Mouse (Mus musculus): ENCODE measurements at regions not wholly inside any gene's neighbourhood (a gene's known extent, or its start where the extent isn't known, plus 50 kb on each side); places are given as distances from the start of the nearest gene placed in this dataset.

GRCm38 (mm10) chr17:45865944-45866343, 132.3 kb upstream of the 1600014C23Rik start:
- no peak for DNase-seq

- DNase-seq = no peak
These were observed 130.0 kb upstream of the 1600014C23Rik start for GRCm38 (mm10) chr17:45863471-45864205.

DNA sequence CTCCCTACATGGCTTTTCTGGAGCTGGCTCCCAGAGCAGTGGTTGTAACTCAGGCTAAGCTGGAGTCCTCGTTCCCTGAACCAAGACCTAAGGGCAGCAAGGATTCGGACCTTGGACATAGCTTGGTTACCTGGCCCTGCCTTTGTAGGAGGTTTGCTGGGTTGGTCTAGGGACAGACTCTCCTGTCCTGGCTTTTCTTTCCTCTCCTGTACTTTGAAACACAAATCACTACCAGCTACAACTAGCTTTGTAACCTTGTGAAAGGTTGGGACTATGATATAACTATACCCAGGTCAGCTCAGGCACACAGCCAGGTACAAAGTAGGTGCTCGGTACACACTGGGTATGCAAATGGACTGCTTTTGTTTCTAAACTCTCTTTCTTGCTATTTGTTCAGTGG, 129.4 kb upstream of the 1600014C23Rik start:
- no peak for DNase-seq

GRCm38 (mm10) chr17:45859441-45859840, 125.8 kb upstream of the 1600014C23Rik start:
- DNase-seq = no peak

DNA sequence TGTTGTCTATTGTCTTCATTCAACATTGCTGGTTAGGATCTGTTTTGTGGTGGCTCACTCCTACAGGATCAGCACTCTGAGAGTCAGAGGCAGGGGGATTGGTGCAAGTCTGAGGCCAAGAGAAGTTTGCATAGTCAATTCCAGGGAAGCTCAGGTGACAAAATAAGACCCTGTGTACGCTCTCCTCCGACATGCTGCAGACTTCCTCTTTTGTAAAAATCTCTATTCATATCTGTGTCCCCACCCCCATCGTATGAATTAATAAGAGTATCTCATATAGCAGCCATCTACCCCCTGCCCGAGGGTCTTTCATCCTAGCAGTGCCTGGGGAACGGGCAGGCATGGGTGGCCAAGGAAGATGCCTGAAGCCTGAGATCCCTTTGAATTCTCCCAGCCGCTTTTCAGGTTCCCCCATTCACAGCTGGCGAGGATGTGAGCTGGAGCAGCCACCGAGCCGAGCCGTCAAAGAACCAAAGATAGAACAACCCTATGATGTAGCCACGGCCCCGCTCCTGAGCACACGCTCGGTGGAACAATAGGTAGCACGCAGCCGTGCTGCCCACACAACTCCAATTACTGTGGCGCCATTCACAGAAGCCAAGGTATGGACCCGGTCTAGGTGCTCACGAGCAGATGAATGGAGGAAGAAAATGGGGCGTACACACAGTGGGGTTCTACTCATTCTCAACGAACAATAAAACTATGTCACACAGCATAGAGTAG, 120.4 kb upstream of the 1600014C23Rik start:
- DNase-seq = no peak

DNA sequence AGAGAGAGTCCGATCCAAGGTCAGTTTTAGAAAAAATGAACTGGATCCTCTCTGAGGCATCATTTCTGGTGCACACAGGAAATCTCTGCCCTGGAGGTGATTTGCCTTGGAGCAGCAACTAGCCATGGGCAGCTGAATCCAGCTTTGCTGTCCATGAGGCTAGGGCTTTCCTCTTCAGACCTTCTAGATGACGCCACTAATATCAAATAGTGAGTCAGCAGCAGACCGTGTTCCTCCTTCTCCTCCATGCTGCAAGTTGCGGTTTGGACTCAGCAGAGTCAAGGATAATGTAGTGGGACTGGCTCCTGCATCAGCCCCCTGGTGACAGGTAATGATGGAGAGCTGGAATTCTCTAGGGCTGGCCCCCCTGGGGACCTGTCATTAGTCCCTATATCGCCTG, 118.8 kb upstream of the 1600014C23Rik start:
- DNase-seq = no peak

- DNase-seq = no peak
These were observed 118.2 kb upstream of the 1600014C23Rik start for GRCm38 (mm10) chr17:45851723-45852396.

DNA sequence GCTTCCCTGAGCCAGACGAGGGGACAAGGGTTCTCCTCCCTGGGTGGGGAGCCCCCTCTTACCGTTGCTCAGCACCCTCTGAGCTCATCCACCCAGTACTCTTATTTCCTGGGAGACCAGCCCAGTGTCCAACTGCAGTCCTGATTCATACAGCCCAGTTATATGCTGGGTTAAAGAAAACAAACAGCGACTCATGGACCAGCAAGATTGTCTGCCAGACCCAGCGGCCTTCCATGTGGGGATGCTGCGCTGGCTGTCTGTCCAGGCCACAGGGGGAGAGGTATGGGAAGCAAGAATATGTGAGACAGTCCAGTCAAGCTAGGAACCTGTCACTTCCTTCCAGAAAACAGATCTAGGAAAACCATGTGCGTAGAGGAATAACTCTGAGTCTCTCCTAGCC, 117.3 kb upstream of the 1600014C23Rik start:
- no peak for DNase-seq

- no peak for DNase-seq
These were observed 116.5 kb upstream of the 1600014C23Rik start for GRCm38 (mm10) chr17:45850174-45850573.

- no peak for DNase-seq
These were observed 115.0 kb upstream of the 1600014C23Rik start for GRCm38 (mm10) chr17:45848605-45849004.

DNA sequence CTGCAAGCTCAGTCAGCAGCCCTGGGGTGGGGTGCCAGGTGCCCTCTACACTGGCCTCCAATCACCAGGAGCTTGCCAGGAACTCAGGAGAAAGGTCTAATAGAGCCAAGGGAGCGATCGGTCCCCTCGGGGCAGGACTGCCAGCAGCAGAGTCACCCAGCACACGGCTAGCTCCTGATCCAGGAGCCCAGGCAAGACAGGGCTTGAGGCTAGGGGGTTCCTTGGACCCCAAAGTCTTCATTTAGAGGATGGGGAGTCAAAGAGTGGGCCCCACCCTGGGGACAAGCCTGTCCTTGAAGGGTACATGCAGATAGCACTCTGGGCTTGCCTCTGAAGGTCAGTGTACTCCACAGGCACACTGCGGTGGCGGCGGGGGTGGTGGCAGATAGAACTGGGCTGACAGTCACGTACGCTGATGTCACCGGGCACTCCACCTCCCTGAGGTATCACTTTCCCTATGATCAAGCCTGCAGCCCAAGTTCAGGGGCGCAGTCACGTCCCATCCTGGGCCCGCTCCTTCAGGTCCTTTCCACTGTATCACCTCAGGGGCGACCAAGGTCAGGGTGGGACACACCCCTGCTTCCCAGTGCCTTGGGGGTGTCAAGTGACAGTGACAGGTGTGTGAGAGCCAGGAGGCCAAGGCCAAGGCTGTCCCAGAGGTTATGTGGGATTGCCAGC, 114.2 kb upstream of the 1600014C23Rik start:
- DNase-seq = no peak

- DNase-seq = no peak
These were observed 112.2 kb upstream of the 1600014C23Rik start for GRCm38 (mm10) chr17:45845832-45846231.

DNA sequence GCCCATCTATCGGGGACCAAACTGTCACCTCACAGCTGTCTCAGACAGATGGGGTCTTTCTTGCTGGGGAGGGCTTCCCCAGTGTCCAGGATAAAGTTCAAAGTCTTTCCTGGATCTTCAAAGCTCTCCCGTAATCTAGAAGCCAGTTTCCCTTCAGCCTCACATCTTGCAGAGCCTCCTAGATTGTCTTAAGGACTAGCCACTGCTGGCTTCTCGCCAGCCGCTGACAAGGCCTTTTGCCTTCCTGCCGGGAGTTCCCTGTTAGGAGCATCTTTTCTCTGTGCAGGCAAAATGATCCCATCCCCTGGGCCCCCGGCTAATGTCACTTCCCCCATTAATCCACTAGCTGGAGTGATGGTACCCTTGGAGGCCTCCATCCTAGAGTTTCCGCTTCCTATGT, 103.1 kb upstream of the 1600014C23Rik start:
- peak in 1 of 2 experiments; percentile 16 for DNase-seq

GRCm38 (mm10) chr17:45836253-45836652, 102.6 kb upstream of the 1600014C23Rik start:
- peak; percentile 23 to 30 for DNase-seq

GRCm38 (mm10) chr17:45834518-45835071, 101.0 kb upstream of the 1600014C23Rik start:
- no peak for DNase-seq

DNA sequence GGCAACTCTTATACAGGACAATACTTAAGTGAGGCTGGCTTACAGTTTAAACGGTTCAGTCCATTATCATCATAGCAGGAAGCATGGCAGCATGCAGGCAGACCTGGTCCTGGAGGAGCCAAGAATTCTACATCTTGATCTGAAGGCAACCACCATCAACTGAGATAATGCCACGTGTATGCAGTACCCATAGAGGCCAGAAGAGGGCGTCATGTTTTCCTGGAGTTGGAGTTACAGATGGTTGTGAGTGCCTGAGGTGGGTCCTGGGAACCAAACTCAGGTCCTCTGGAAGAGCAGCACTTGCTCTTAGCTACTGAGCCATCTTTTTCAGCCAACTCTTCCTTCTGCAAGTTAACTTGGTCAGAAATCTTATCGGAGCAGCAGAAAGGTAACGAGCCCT, 96.7 kb upstream of the 1600014C23Rik start:
- no peak for DNase-seq

DNA sequence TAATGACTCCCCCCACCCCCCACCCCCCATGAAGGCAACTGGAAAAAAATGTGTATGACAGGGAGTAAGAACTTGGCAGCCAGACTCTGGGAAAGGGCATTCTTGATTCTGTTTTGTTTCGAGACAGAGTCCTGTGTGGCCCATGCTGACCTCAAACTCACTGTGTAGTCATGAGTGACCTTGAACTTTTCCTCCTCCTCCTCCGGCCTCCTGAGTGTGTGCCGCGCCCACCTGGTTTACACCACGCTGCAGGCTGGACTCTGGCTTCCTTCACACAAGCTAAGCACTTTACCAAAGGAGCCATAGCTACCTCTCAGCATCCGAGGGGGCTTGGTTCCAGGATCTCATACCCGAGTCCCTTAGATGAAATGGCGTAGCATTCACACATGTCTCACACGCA, 95.9 kb upstream of the 1600014C23Rik start:
- no peak for DNase-seq

GRCm38 (mm10) chr17:45828843-45829242, 95.2 kb upstream of the 1600014C23Rik start:
- DNase-seq = no peak

DNA sequence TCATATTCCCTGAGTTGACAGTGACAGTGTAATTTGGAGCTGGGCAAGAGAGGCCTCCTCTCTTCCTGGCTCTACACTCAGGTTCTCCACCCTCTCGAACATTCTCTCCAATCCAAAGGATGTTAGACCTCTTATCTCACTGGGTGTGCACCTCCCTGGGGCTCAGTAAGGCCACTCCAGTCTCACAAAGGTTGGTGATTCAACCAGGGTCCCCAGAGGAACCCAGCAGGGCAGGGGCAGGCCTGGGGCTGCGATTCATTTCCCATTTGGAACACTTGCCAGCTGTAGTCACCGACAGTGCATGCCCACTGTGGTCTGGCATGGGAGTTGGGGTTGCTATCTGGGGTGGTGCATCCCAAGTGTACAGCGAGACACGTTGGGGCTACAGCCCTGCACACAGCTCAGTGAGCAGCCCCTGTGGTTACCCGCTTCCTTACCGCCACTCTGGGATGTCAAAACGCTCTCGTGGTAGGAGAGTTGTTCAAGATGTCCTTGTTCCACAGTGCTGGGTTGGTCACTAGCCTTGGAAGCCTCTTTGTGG, 94.7 kb upstream of the 1600014C23Rik start:
- DNase-seq = no peak

DNA sequence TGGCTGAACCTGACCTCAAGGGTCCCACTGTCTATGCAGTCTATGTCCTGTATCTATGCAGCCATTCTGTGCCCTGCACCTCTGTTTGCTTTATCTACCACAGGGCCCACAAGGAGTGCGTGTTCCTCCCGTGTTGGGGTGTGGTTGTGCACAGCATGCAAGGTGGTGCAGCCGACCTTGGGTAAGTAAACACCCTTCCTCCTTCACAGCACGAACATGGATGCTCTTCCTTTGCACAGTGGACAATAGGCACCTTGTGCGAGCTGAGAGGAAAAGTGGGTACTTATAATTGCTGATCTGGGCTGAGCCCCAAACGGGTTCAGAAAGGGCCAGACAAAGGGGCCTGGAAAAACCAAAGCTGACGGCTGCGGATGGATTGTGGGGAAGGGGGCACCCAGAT, 91.3 kb upstream of the 1600014C23Rik start:
- no peak for DNase-seq

GRCm38 (mm10) chr17:45823501-45823900, 89.9 kb upstream of the 1600014C23Rik start:
- no peak for DNase-seq

DNA sequence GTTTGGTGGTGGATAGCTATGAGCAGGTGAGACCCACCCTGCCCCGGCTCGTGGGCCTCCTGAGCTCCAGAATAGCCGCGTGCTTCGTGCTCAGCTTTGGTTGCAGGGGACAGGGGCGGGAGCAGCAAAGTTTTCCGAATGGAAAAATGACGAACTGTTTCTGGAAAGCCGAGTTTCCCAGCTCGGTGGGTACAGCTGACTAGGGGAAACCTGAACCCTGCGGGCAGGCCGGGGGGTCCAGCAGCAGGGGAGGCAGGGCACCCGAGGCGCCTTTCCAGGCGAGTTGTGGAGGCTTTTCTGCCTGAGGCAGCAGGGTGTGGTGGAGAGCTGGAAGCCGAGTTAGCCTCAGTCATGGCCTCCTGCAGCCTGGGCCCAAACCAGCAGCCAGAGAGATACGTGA, 88.8 kb upstream of the 1600014C23Rik start:
- no peak for DNase-seq

- no peak for DNase-seq
These were observed 87.7 kb upstream of the 1600014C23Rik start for GRCm38 (mm10) chr17:45821356-45821755.

Data from cerebellum, adult 18-20 months (tissue).